Mouse (Mus musculus) hindbrain, embryonic 11.5 days (tissue): Measurements from ENCODE around the gene Gm17409. TPM values are rescaled to one million over a fixed set of nuclear protein-coding genes. Genes with fewer than 3 reads are reported as not detected.

ENCODE experiments used
- ATAC-seq: fragments of 200-750 bp; cut with Nextera tagmentation; 2 replicates; pipeline ENCODE4 v1.8.0; 2017; ENCODE audit warnings: mild to moderate bottlenecking, moderate TSS enrichment, moderate library complexity; ENCODE audit not compliant: low FRiP score
- DNase-seq: peaks from one replicate; pipeline ENCODE4 v3.0.0-alpha.2; 2015; ENCODE audit warnings: low spot score
- H3K27ac ChIP-seq: fragments of 300-500 bp; sonication (generic); 2 replicates; pipeline ENCODE4 v1.5.1; 2014; ENCODE audit warnings: mild to moderate bottlenecking, low read depth, low read length
- H3K27me3 ChIP-seq: fragments of 300-500 bp; sonication (generic); 2 replicates; pipeline ENCODE4 v1.6.1; 2014; ENCODE audit warnings: mild to moderate bottlenecking, low read length, moderate library complexity, mixed read lengths; ENCODE audit not compliant: control insufficient read depth, insufficient read depth
- H3K36me3 ChIP-seq: fragments of 300-500 bp; sonication (generic); 2 replicates; pipeline ENCODE4 v1.6.1; 2014; ENCODE audit warnings: mild to moderate bottlenecking, low read length, moderate library complexity, mixed read lengths; ENCODE audit not compliant: control insufficient read depth, insufficient read depth
- H3K4me1 ChIP-seq: fragments of 300-500 bp; sonication (generic); replicated peaks from 2 replicates; pipeline ENCODE4 v1.6.1; 2014; ENCODE audit warnings: low read length, mixed read lengths; ENCODE audit not compliant: control insufficient read depth, insufficient read depth
- H3K4me2 ChIP-seq: fragments of 300-500 bp; sonication (generic); replicated peaks from 2 replicates; pipeline ENCODE4 v1.6.1; 2014; ENCODE audit warnings: mild to moderate bottlenecking, low read depth, low read length
- H3K4me3 ChIP-seq: fragments of 300-500 bp; sonication (generic); 2 replicates; pipeline ENCODE4 v1.5.1; 2014; ENCODE audit warnings: low read depth, low read length
- H3K9ac ChIP-seq: fragments of 300-500 bp; sonication (generic); 2 replicates; pipeline ENCODE4 v1.6.1; 2014; ENCODE audit warnings: low read depth, low read length
- H3K9me3 ChIP-seq: fragments of 300-500 bp; sonication (generic); 2 replicates; pipeline ENCODE4 v1.6.1; 2016; ENCODE audit warnings: low read length; ENCODE audit not compliant: control insufficient read depth
- WGBS: fragments of 180-500 bp; shearing (Covaris S2); extraction: QIAGEN DNeasy Blood & Tissue Kit; methylation state at CpG from one replicate; pipeline ENCODE4 v1.1.7; 2014; 5-methylcytosine and 5-hydroxymethylcytosine counted together
- polyA plus RNA-seq: library from polyadenylated mRNA; unstranded; fragments of >200 nt; fragmentation: Nextera tagmentation; extraction: Ambion mirVana; gene quantifications from 2 replicates; pipeline ENCODE4 v1.2.1, GENCODE M21; 2014

Gene Gm17409
- polyA plus RNA-seq, 1 experiment from 2014 or later: not detected

- WGBS: 83% methylated on average over 3 of the region's 3 CpGs
- no peak for ATAC-seq
- no peaks in the 10 kb centered on the region for H3K36me3 ChIP-seq
- DNase-seq: no peak
- H3K27ac ChIP-seq: no peak overlapping the region
- H3K4me2 ChIP-seq: no peak overlapping the region
- H3K27me3 ChIP-seq: no peaks in the 10 kb centered on the region
- no peak overlapping the region for H3K9ac ChIP-seq
- H3K9me3 ChIP-seq: no peaks in the 10 kb centered on the region
- no peak overlapping the region for H3K4me3 ChIP-seq
- no peaks in the 10 kb centered on the region for H3K4me1 ChIP-seq
Observed at GRCm38 (mm10) chr2:58513212-58513611, 43.3 kb downstream of the Gm17409 start.

GRCm38 (mm10) chr2:58514489-58514888, 44.6 kb downstream of the Gm17409 start:
- H3K4me3 ChIP-seq: no peak overlapping the region
- H3K4me1 ChIP-seq: no peaks in the 10 kb centered on the region
- WGBS: 95% methylated on average over 11 of the region's 11 CpGs
- no peak overlapping the region for H3K27ac ChIP-seq
- no peaks in the 10 kb centered on the region for H3K9me3 ChIP-seq
- ATAC-seq: no peak
- H3K9ac ChIP-seq: no peak overlapping the region
- H3K27me3 ChIP-seq: no peaks in the 10 kb centered on the region
- no peak overlapping the region for H3K4me2 ChIP-seq
- DNase-seq: no peak
- no peaks in the 10 kb centered on the region for H3K36me3 ChIP-seq

GRCm38 (mm10) chr2:58516000-58516399, 46.1 kb downstream of the Gm17409 start:
- Histone ChIP-seq H3K4me1 (no peaks in the 10 kb centered on the region), H3K9ac (no peak overlapping the region), H3K4me3 (no peak overlapping the region), H3K4me2 (no peak overlapping the region), H3K9me3 (no peaks in the 10 kb centered on the region), H3K27ac (no peak overlapping the region), H3K27me3 (no peaks in the 10 kb centered on the region), H3K36me3 (no peaks in the 10 kb centered on the region)
- no peak for ATAC-seq
- DNase-seq: no peak
- WGBS: 45% methylated on average over 15 of the region's 15 CpGs

GRCm38 (mm10) chr2:58516920-58517319, 47.0 kb downstream of the Gm17409 start:
- H3K9ac ChIP-seq: no peak overlapping the region
- H3K4me2 ChIP-seq: no peak overlapping the region
- no peaks in the 10 kb centered on the region for H3K4me1 ChIP-seq
- H3K4me3 ChIP-seq: no peak overlapping the region
- ATAC-seq (no peak), DNase-seq (no peak)
- H3K27ac ChIP-seq: no peak overlapping the region
- no peaks in the 10 kb centered on the region for H3K27me3 ChIP-seq
- no peaks in the 10 kb centered on the region for H3K36me3 ChIP-seq
- 81% methylated on average over 6 of the region's 6 CpGs for WGBS
- no peaks in the 10 kb centered on the region for H3K9me3 ChIP-seq

- H3K9ac ChIP-seq: no peak overlapping the region
- ATAC-seq (no peak), DNase-seq (no peak)
- no peak overlapping the region for H3K27ac ChIP-seq
- no peaks in the 10 kb centered on the region for H3K4me1 ChIP-seq
- no peak overlapping the region for H3K4me3 ChIP-seq
- no peaks in the 10 kb centered on the region for H3K36me3 ChIP-seq
- 86% methylated on average over 1 of the region's 1 CpGs for WGBS
- H3K4me2 ChIP-seq: no peak overlapping the region
- H3K9me3 ChIP-seq: no peaks in the 10 kb centered on the region
- no peaks in the 10 kb centered on the region for H3K27me3 ChIP-seq
Observed at GRCm38 (mm10) chr2:58518517-58518916, 48.6 kb downstream of the Gm17409 start.

Other genes starting within 250 kb of the Gm17409 start
- gene Acvr1c, start 112.2 kb upstream of the Gm17409 start, polyA plus RNA-seq: 0.07 and 0.26 TPM in 2 replicates
- 5.8 and 6.0 TPM in 2 replicates for gene Acvr1, start 97.0 kb downstream of the Gm17409 start, polyA plus RNA-seq
- gene Upp2, start 97.2 kb downstream of the Gm17409 start, polyA plus RNA-seq: 5.9 and 6.3 TPM in 2 replicates